Mouse (Mus musculus): Measurements from ENCODE around the gene Camkmt.

DNA sequence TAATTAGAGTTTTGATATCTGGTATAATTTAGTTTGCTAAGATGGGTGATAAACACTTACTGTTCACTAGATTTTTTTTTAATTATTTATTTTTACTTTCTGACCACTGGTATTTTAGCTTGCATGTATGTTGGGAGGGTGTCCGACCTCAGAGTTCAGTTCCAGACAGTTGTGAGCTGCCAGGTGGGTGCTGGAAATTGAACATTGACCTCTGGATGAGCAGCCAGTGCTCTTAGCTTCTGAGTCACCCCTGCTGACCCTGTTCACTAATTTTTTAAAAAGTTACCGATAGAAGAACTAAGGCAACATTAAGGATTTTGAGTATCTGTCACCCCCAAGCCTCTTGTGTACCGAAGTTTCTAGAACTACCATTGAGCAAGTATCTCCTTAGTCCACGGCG lies 42.0 kb upstream of the Camkmt start:
- TF ChIP-seq USF2 (IDR thresholded peaks at IDR 0.05; ENCODE audit: borderline replicate concordance in 1 of 2, insufficient read depth in 1 of 2, low read depth in 1 of 2, low read length in 2 of 2) (no peak), ETS1 (IDR thresholded peaks at IDR 0.05; ENCODE audit: low read depth, low read length) (no peak), ZKSCAN1 (IDR thresholded peaks at IDR 0.05; ENCODE audit: low read depth, low read length) (no peak), CTCF (IDR thresholded peaks at IDR 0.05 in 2 of 3, conservative IDR thresholded peaks at IDR 0.05 in 1 of 3; ENCODE audit: control insufficient read depth in 1 of 3, insufficient read depth in 1 of 3, low read depth in 2 of 3, low read length in 3 of 3, poor library complexity in 1 of 3, severe bottlenecking in 1 of 3) (no peak), TAL1 (IDR thresholded peaks at IDR 0.05; ENCODE audit: low read length) (no peak)
